Mouse (Mus musculus) bone marrow, adult 2 months (tissue): ENCODE results near the gene Hist1h1d. TPM values are rescaled to one million over a fixed set of nuclear protein-coding genes. Genes with fewer than 3 reads are reported as not detected.
"Not testable (repeated sequence)": the region's sequence is repeated elsewhere in the genome, so short reads cannot be mapped to it uniquely, and the experiment has no call there.

Source experiments
- H3K27ac ChIP-seq: fragments of 200-500 bp; 2 replicates; pipeline ENCODE4 v1.5.1; 2012; ENCODE audit warnings: low read depth, mild to moderate bottlenecking, control low read depth, inconsistent platforms, low read length; ENCODE audit not compliant: control insufficient read depth, poor library complexity, insufficient read depth
- H3K4me1 ChIP-seq: fragments of 200-500 bp; 2 replicates; pipeline ENCODE4 v1.6.1; 2011; ENCODE audit warnings: low read length; ENCODE audit not compliant: control insufficient read depth, insufficient read depth
- H3K4me3 ChIP-seq: fragments of 200-500 bp; replicated peaks from 2 replicates; pipeline ENCODE3; 2011; ENCODE audit warnings: mild to moderate bottlenecking, low read depth, low read length, control low read depth; ENCODE audit not compliant: control insufficient read depth
- CTCF ChIP-seq: fragments of 200-500 bp; IDR thresholded peaks from 2 replicates; pipeline ENCODE4 v1.5.1; 2011; ENCODE audit warnings: low read length, control low read depth; ENCODE audit not compliant: control insufficient read depth, insufficient read depth
- POLR2A ChIP-seq: fragments of 200-500 bp; IDR thresholded peaks from 2 replicates; pipeline ENCODE4 v1.6.1; 2011; ENCODE audit warnings: low read depth, mild to moderate bottlenecking, control low read depth, low read length, borderline replicate concordance; ENCODE audit not compliant: control insufficient read depth
- WGBS: fragments of 180-500 bp; shearing (Covaris S2); methylation state at CpG from one replicate; pipeline ENCODE4 v1.1.7; 2018; 5-methylcytosine and 5-hydroxymethylcytosine counted together
- polyA plus RNA-seq: library from polyadenylated mRNA; stranded (reverse); fragments of >200 nt; gene quantifications from 2 replicates; pipeline ENCODE4 v1.2.4, GENCODE M21; 2011; ENCODE audit warnings: low replicate concordance; ENCODE audit not compliant: missing spikeins, insufficient read depth, insufficient read length

The Hist1h1d gene
- polyA plus RNA-seq, 1 experiment = 12.7 TPM

DNA sequence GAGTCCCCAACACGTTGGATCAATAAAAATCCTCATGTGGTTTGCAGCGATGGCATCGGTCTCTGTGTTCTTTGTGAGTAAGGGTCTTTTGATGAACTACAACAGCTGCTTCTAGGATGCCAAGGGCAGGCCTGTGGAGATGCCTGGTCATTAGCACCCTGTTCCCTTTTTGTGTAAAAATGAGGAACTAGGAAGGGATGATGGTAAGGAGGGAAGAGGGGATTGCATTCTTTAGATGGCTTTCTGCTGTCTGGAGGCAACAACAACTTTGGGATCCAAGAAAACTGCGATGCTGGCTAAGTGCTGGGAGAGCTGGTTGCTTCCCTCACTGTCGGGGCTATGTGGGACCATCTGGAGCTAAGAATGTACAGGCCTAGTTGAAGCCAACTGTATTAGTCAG, 14.8 kb upstream of the Hist1h1d start:
- Histone ChIP-seq H3K4me1 (no peaks in the 10 kb centered on the region), H3K4me3 (no peak overlapping the region), H3K27ac (no peak overlapping the region)
- TF ChIP-seq POLR2A = no peak
- TF ChIP-seq CTCF = no peak
- 77% methylated on average over 5 of the region's 5 CpGs for whole genome bisulfite sequencing

DNA sequence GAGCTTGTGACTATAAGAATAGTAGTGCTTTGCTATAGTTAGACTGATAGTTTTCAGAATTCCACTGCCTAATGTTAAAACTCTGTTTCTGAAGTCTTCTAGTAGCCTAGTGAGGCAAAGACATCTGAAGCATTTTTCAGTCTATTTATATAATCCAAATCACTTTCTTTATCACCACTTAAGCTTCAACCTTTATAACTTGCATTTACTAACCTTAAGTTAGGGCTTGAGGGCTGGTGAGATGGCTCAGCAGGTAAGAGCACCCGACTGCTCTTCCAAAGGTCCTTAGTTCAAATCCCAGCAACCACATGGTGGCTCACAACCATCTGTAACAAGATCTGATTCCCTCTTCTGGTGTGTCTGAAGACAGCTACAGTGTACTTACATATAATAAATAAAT, 13.2 kb upstream of the Hist1h1d start:
- 65% methylated on average over 1 of the region's 1 CpGs for WGBS
- H3K4me1 ChIP-seq, H3K27ac ChIP-seq, H3K4me3 ChIP-seq: not testable (repeated sequence)

DNA sequence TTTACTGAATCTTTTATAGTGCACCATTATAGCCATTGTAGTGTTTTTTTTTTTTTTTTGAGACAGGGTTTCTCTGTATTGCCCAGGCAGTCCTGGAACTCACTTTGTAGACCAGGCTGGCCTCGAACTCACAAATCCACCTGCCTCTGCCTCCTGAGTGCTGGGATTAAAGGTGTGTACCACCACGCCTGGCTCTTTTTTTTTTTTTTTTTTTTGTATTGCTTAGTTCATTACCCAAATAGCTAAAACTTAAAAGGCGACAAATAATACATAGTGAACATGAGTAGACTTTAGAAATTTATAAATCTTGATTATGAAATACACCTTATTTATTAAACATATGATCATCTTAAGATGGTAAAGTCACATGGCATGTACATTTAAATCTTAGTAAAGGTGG, 11.6 kb upstream of the Hist1h1d start:
- no peaks in the 10 kb centered on the region for H3K4me1 ChIP-seq
- WGBS = 76% methylated on average over 3 of the region's 3 CpGs
- H3K27ac ChIP-seq = no peak overlapping the region
- TF ChIP-seq CTCF (no peak), POLR2A (no peak)
- no peak overlapping the region for H3K4me3 ChIP-seq

- H3K27ac ChIP-seq = peak overlapping the region; percentile 98
- H3K4me1 ChIP-seq = not testable (repeated sequence)
- 19% methylated on average over 3 of the region's 3 CpGs for WGBS
- H3K4me3 ChIP-seq = peak overlapping the region; percentile 78
These were observed 10.7 kb upstream of the Hist1h1d start for GRCm38 (mm10) chr13:23542225-23542980.

DNA sequence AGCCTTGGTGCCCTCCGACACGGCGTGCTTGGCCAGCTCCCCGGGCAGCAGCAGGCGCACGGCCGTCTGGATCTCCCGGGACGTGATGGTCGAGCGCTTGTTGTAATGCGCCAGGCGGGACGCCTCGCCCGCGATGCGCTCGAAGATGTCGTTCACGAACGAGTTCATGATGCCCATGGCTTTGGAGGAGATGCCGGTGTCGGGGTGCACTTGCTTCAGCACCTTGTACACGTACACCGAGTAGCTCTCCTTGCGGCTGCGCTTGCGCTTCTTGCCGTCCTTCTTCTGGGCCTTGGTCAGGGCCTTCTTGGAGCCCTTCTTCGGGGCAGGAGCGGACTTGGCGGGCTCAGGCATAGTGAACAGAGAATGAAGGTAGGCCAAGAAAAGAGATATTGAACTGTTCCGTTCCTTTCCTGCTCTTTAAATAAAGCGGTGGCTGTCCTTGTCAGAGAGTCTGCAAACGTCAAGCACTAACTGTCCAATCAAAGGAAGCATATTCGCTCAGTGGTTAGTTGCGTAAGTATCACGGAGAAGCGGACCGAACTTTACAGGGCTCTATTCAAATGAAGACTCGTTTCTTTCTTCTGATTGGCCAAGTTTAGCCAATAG, 10.0 kb upstream of the Hist1h1d start, which contains the start of gene Hist1h2bh:
Hist1h2bh (minus strand) TSS at position 394 of the 609 bp plus-strand sequence.
- not testable (repeated sequence) for H3K4me1 ChIP-seq
- Histone ChIP-seq H3K4me3 (peak within 1 kb of the TSS; percentile 78), H3K27ac (peak within 1 kb of the TSS; percentile 98)
- peak; percentile 92 for TF ChIP-seq POLR2A
- under 1% methylated on average over 42 of the region's 42 CpGs for WGBS

- Histone ChIP-seq H3K4me3 (peak within 1 kb of the TSS; percentile 78), H3K27ac (peak within 1 kb of the TSS; percentile 98), H3K4me1 (no peaks in the 10 kb centered on the region)
- WGBS = under 1% methylated on average over 32 of the region's 45 CpGs
- TF ChIP-seq CTCF = no peak
- TF ChIP-seq POLR2A = peak; percentile 96
These were observed 8.9 kb upstream of the Hist1h1d start, which contains the start of gene Hist1h3f for GRCm38 (mm10) chr13:23543965-23544786. Hist1h3f (plus strand) TSS chr13:23544052.

DNA sequence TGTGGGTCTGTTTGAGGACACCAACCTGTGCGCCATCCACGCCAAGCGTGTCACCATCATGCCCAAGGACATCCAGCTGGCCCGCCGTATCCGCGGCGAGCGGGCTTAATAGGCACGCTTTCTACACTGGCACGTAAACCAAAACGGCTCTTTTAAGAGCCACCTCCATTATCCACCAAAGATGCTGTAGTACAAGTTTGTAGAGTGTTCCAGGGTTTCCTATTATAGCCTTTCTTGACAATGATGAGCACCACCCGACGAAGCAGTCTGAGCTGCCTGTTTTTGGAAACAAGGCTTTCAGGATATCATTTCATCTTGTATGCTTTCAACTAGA, 8.3 kb upstream of the Hist1h1d start:
- H3K4me3 ChIP-seq = peak overlapping the region; percentile 37
- not testable (repeated sequence) for H3K4me1 ChIP-seq
- H3K27ac ChIP-seq = peak overlapping the region; percentile 97
- WGBS = 1% methylated on average over 11 of the region's 14 CpGs

GRCm38 (mm10) chr13:23546694-23547093, 6.4 kb upstream of the Hist1h1d start:
- 84% methylated on average over 5 of the region's 5 CpGs for WGBS
- no peak overlapping the region for H3K27ac ChIP-seq
- no peak overlapping the region for H3K4me3 ChIP-seq
- no peak for TF ChIP-seq POLR2A
- no peak for TF ChIP-seq CTCF
- H3K4me1 ChIP-seq = no peaks in the 10 kb centered on the region

DNA sequence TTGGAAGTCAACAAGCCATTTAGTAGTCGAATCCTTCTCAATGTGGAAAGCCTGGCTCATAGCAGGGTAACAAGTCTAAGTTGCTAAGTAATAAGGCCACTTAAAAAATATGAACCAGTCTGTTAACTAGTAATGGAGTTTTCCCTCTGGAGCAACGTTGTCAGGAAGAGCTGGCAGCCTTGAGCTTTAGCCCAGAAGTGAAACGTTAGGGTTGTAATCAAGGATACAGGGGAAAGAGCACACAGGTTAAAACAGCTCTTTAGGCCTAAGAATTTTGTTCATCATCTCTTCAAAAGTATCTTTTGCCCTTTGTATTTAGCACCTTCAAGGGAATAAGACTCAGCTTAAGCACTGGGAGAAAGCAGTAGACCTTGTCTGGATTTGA, 2.3 kb upstream of the Hist1h1d start:
- TF ChIP-seq POLR2A (no peak), CTCF (no peak)
- no peaks in the 10 kb centered on the region for H3K4me1 ChIP-seq
- 6% methylated on average over 3 of the region's 3 CpGs for WGBS
- peak overlapping the region; percentile 64 for H3K4me3 ChIP-seq
- H3K27ac ChIP-seq = peak overlapping the region; percentile 96
